Mouse (Mus musculus) MEL (cell line): Measurements from ENCODE around the gene 2510009E07Rik. TPM values are rescaled to one million over a fixed set of nuclear protein-coding genes. Genes with fewer than 3 reads are reported as not detected.

ENCODE experiments used
- polyA plus RNA-seq, 2 experiments: library from polyadenylated mRNA; stranded (reverse) in 1 of 2; unstranded in 1 of 2; fragments of >175 nt in 1 of 2; fragments of >200 nt in 1 of 2; gene quantifications; 2 replicates each; pipeline versions ENCODE4 v1.2.1 to v1.2.4; 2012; ENCODE audit warnings: low replicate concordance in 2 of 2, low read depth in 1 of 2; ENCODE audit not compliant: insufficient read length in 2 of 2, insufficient read depth in 1 of 2, missing spikeins in 1 of 2
- total RNA-seq: library from RNA; depleted of rRNA; stranded (reverse); fragments of 300-350 nt; gene quantifications from 2 replicates; pipeline ENCODE4 v1.2.3, GENCODE M21; 2012; rRNA removed

The 2510009E07Rik gene
- total and polyA plus RNA-seq, 3 experiments: not detected

Other genes starting within 250 kb of the 2510009E07Rik start
- 4.3 and 5.3 TPM in 2 replicates for gene Ehhadh, start 93.1 kb upstream of the 2510009E07Rik start, total RNA-seq
- gene Ehhadh, start 93.1 kb upstream of the 2510009E07Rik start, polyA plus RNA-seq: 1 to 10 TPM in 1 of 2 experiments, not detected in 1; 6.6 TPM
- gene Map3k13, start 99.7 kb upstream of the 2510009E07Rik start, total RNA-seq: 0.20 and 0.23 TPM in 2 replicates
- under 1 TPM in 1 of 2 experiments, not detected in 1; 0.82 TPM for gene Map3k13, start 99.7 kb upstream of the 2510009E07Rik start, polyA plus RNA-seq